Mouse (Mus musculus) CD4-positive, CD25-positive, alpha-beta regulatory T cell, adult 2 months (primary cell): ENCODE results near the gene Smarcd3.

Source experiments
- DNase-seq: peaks from one replicate; pipeline ENCODE4 v3.0.0-alpha.2; 2012; ENCODE audit warnings: low read depth, low spot score

Smarcd3 gene

GRCm38 (mm10) chr5:24620626-24621025, 3.6 kb downstream of the Smarcd3 start:
- no peak for DNase-seq

- no peak for DNase-seq
Measured at GRCm38 (mm10) chr5:24620116-24620515, 4.1 kb downstream of the Smarcd3 start.

GRCm38 (mm10) chr5:24618921-24619320, 5.3 kb downstream of the Smarcd3 start:
- no peak for DNase-seq

- DNase-seq = no peak
Measured at GRCm38 (mm10) chr5:24615097-24615496, 9.1 kb downstream of the Smarcd3 start.

- DNase-seq = no peak
Measured at GRCm38 (mm10) chr5:24612302-24612649, 11.9 kb downstream of the Smarcd3 start.

DNA sequence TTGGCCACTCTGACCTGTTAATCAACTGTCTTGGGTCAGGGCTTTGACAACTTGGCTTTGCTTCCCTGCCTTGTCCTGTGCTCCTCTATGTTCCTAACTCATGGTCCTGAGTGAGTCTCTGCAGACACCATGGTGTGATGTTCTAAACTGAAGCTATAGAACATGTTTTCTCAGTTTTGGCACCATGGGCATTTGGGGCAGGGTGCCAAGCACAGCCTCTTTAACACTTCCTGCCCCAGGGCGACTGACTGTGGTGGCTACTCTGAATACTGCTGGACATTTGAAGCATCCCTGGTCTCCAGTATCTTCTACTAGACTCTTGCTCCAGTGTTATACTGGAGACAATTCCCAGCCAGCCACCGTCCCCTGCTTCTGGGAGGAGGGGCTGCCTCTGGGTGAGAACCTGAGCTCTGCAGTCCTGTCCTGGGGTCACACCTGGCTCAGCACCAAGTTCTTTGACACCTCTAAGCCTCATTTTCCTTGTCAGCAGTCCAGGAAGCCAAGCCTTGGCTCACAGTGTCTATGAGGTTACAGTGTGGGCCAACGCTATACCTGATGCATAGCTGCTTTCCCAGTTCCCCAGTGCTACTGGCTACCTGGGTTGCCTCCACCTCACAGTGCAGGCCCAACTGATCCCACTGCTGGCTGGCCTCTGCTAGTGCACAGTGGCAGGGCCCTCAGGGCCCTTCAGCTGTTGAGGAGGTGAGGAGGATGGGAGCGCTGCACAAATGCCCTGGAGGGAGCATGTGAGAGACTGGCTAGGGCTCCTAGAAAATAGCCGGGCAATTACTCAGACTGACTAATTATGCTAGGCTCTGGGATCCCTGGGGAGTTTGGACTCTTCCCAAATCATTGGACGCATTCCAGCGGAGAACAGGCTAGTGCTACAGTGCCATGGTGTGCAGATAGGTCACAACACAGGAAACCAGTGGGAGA, 12.6 kb downstream of the Smarcd3 start:
- DNase-seq = no peak

- no peak for DNase-seq
Measured at GRCm38 (mm10) chr5:24609388-24609787, 14.8 kb downstream of the Smarcd3 start.

DNA sequence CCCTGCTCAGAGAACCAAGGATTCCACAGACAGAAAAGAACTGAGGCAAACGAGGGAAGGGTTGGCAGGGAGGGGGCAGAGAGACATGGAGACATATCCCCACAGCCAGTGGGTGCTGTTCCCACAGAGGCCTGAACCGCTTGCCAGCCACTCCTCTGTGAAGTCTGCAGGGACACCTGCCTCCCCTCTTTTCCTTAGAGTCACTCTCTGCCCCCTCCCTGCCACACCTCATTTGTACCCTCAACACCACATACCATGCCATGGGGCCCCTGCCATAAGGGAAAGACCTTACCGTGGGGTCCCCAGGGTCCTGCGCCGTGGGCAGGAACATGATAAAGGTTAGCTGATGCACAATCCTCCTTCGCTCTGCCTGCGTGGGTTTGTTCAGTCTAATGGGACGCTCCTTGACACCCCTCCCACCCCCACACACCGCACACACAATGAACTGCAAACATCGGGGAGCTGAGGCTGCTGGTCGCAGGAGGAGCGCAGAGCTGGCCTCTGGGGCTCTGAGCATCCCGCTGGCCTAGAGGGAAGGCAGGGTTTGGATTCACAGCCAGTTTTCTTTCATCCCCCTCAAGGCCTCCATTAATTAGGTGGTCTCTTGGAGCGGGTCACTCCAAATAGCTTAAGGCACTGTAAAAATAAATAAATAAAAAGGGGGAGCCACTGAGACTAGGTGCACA, 18.1 kb downstream of the Smarcd3 start:
- no peak for DNase-seq

DNA sequence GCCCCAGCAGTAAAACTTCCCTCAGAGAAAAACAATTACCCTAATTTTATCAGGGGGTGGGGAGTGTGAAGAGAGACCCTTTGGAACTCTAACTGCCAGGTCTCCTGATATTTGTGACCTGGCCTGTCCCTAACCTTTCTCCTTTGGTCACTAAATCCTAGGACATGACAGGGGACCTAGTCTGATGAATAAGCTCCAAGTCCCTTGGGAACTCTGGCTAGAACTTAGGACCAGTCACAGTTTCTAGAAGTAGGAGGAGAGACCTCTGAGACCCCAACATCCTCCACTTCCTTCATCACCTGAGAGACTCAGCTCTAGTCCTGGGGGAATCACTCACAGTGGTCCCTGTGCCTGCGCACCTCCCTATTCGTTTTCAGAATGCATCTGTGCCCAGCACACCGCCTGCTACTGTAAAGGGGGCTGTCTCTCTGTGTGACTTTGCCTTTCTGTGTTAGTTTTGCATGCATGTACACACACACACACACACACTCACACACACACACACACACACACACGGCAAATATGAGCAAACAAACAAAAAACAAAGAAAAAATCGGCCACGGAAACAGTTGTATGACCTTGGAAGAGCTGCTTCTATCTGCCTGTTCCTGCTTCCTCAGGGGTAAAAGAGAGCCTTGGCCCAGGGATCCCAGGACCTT, 18.8 kb downstream of the Smarcd3 start:
- DNase-seq = no peak

GRCm38 (mm10) chr5:24604656-24605100, 19.5 kb downstream of the Smarcd3 start:
- no peak for DNase-seq

GRCm38 (mm10) chr5:24604080-24604655, 20.0 kb downstream of the Smarcd3 start:
- DNase-seq = no peak

- DNase-seq = no peak
Measured at GRCm38 (mm10) chr5:24603431-24604010, 20.7 kb downstream of the Smarcd3 start.

GRCm38 (mm10) chr5:24602751-24603343, 21.4 kb downstream of the Smarcd3 start:
- peak; percentile 34 for DNase-seq

DNA sequence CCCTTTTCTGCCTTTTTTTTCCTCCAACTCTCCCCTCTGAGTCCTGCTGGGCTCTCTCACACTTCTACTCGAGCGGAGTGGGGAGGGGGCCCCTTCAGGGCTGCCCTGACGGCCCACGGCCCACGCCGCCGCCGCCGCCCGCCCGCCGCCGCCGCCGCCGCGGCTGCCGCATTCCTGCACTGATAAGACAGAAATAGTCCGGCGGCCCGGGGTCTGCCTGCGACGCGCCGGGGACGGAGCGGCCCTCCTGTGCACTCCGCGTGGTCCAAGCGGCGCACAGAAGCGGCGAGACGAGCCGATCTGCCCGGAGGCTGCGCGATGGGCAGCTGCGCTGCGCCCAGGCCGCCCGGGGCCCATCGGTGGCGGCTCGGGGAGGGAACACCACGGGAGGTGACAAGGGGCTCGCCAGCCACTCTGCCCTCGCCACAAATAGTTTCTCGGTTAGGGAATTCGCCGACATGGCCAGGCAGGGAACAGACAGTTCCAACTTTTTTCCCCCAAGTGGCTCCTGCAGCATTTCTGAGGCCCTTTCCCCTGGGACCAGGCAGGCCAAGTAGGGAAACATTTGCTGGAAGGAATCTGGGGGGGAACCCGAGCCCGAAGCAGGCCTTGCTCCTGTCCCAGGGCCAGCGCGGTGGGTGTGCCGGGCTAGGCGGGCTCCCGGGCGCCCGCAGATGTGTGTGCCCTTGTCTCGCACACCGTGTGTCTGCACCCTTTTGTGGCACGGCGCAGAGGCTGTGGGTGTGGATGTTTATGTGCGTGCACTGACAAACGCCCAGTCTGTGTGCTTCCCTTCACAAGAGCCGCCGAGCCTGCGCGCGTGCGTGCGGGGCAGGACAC, 22.1 kb downstream of the Smarcd3 start:
- peak; percentile 62 for DNase-seq

- DNase-seq = no peak
Measured at GRCm38 (mm10) chr5:24601071-24601835, 23.0 kb downstream of the Smarcd3 start.

GRCm38 (mm10) chr5:24600236-24600635, 24.0 kb downstream of the Smarcd3 start:
- no peak for DNase-seq

DNA sequence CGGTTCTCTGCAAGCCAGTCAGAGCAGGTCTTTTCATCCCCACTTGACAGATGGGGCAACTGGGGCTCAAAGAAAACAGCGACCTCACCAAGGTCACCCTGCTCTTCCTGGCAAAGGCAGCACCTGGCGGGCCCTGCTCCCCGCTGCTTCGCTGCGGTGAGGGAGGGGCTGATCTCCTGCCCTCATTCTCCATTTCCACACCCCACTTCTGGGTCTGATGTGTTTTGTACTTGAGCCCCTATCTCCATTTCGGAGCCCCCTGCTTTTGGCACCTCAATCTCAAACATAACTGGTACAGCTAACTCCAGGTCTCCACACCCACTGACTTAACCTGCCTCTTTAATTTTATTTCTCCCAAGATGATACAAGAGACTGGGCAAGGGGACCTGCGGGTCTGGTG, 25.1 kb downstream of the Smarcd3 start:
- no peak for DNase-seq

DNA sequence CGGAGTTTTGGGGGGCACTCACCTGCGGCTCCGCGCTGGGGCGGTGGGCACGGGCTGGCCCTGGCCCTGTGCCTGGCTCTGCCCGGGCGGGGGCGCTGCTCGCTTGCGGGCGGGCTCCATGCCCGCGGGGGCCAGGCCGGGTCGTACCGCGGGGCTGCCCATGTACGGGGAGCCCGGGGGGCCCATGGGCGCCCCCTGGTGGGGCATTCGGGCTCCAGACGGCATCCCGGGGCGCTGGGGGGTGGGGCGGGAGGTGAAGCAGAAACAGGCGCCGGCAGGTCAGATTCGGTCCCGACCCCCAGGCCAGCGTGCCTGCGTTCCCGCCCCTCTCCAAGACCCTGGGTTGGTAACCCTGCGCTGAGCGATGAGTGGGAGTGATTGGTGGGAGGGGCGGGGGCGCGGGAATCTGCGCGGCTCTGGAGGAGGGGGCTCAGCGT, 25.6 kb downstream of the Smarcd3 start:
- peak; percentile 77 for DNase-seq

DNA sequence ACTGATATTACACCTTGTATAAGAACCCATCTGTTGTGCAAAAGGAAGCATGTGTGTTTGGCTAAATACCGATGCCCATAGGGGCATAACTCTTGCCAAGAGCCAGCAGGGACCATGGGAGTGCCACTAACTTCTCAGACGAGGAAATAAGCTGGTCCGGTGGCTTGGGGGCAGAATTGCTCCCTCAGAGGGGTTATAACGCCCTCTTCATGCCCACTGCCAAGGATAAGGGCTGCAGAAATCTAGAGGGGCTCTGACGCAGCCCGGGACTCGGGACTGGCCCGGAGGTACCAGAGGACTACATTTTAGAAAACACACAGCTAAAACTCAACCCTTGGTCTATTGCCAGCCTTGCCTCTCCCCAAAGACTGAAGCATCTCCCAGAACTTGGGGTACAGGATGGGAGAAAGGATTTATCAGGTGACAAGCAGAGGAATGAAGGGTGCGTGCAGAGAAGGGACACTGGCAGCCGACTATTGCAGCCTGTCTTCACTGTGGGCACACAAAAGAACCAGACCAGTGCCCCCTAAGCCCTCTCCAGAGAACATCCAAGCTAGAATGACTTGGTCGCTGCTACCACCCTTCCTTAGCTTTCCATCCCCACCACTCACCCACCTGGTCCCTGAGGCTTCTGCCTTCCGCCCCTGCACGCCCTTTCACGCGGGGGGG, 26.2 kb downstream of the Smarcd3 start:
- DNase-seq = no peak
